1 mouse cellular context compared by ENCODE assay signal in the genomic region with DNA sequence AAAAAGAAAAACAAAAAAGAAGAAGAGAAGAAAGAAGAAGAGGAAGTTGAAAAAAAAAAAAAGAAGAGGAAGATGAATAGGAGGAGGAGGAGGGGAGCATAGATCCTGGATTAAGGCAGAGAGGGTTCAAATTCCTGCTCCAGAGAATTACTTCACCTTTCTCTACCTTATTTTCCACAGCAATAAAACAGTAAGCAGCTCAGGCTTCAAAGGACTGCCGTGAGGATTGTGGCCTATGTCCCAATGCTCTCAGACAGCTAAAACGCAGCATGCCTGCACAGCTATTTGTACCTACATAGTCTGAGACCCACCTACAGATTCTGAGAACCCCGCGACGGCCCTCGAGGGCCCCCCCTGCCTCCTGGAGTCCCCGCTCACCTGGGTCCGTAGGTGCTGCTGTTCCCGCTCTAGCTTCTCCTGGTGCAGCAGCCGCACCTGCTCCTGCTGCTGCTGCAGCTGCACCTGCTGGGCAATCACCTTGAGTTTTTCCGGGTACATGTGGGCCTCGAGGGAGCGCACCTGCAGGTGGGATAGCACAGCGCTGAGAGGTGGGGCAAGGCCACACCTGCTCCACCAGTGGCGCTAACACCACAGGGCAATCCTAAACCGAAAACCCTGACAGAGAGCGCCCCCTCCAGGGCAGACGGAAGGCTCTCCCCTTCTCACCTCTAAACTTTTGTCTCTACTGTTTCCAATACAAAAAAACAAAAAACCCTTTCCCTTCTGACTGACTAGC.
A peak's percentile ranks its signal among the peaks of the same experiment; 100 is the strongest.
TF ChIP-seq lines count a peak whose summit lies in the region.

No protein-coding gene starts in this region.

TF ChIP-seq in MEL, 35 proteins besides CTCF, POLR2A, EP300 and RAD21:
- TF ChIP-seq ELF1 (IDR thresholded peaks at IDR 0.05; ENCODE audit: low read depth, low read length): no peak
- peak; percentile 89 for TF ChIP-seq ZNF384 (IDR thresholded peaks at IDR 0.05; ENCODE audit: low read depth, low read length)
